ENCODE assay signal across 8 mouse cellular contexts in genomic region chr12:52604256-52604991, GRCm38 (mm10).
A peak's percentile ranks its signal among the peaks of the same experiment; 100 is the strongest.
DNase-seq lines count a peak whose midpoint lies in the region; ATAC-seq lines count a peak whose summit lies in the region.

No protein-coding gene starts in this region.

- DNase-seq in T-cell, adult 2 months (ENCODE audit: low spot score) = peak; percentile 93
- peak; percentile 96 to 97 for DNase-seq in cerebellum, postnatal 36 days
- peak; percentile 95 for DNase-seq in gastrocnemius, adult 18-20 months (ENCODE audit: low spot score)
- peak; percentile 96 for DNase-seq in left cerebral cortex, adult 18-20 months (ENCODE audit: low spot score in 2 of 2)
- peak; percentile 95 for DNase-seq in right cerebral cortex, adult 18-20 months
- peak; percentile 79 for DNase-seq in urinary bladder, postnatal 10 days (ENCODE audit: low spot score)

- ATAC-seq in hindbrain, embryonic 16.5 days = peak; percentile 89

- peaks cover 12% of the 10 kb centered on the region for H3K4me1 ChIP-seq in hindbrain, embryonic 16.5 days (ENCODE audit: control insufficient read depth, insufficient read depth, low read depth, low read length)

- under 1% methylated on average over 33 of the region's 33 CpGs for WGBS in hindbrain, embryonic 16.5 days
- 1% methylated on average over 33 of the region's 33 CpGs for WGBS in macrophage (ENCODE audit: missing documents)

- H3K4me2 ChIP-seq in hindbrain, embryonic 16.5 days (ENCODE audit: low read length) = peak overlapping the region; percentile 66

- no peaks in the 10 kb centered on the region for H3K36me3 ChIP-seq in hindbrain, embryonic 16.5 days (ENCODE audit: control insufficient read depth, insufficient read depth, low read length)
- H3K36me3 ChIP-seq in macrophage (ENCODE audit: inconsistent target) = no peaks in the 10 kb centered on the region

- no peaks in the 10 kb centered on the region for H3K79me2 ChIP-seq in macrophage (ENCODE audit: inconsistent target)

- peak overlapping the region; percentile 72 for H3K9ac ChIP-seq in hindbrain, embryonic 16.5 days (ENCODE audit: low read depth, low read length)

- H3K27ac ChIP-seq in hindbrain, embryonic 16.5 days (ENCODE audit: low read depth, low read length) = peak overlapping the region; percentile 88
- peak overlapping the region; percentile 94 for H3K27ac ChIP-seq in macrophage

- H3K27me3 ChIP-seq in hindbrain, embryonic 16.5 days (replicated peaks; ENCODE audit: control insufficient read depth, insufficient read depth, low read length) = no peaks in the 10 kb centered on the region

- H3K9me3 ChIP-seq in hindbrain, embryonic 16.5 days (ENCODE audit: control insufficient read depth, low read length) = no peaks in the 10 kb centered on the region

- H3K4me3 ChIP-seq in hindbrain, embryonic 16.5 days (ENCODE audit: low read length) = peak overlapping the region; percentile 60
- H3K4me3 ChIP-seq in macrophage (ENCODE audit: inconsistent target) = peak overlapping the region; percentile 87

Comparison
In these comparisons a context has a peak if more than half of its experiments do, and no peak if none do; other contexts are left out.
1. Peak in every context shown above with its lines: DNase-seq, ATAC-seq, H3K4me3 ChIP-seq and H3K27ac ChIP-seq.